Mouse (Mus musculus) midbrain, embryonic 10.5 days (tissue): ENCODE measurements around the gene Ppp1cb. TPM values are rescaled to one million over a fixed set of nuclear protein-coding genes. Genes with fewer than 3 reads are reported as not detected.

Experiments used
- DNase-seq: peaks from one replicate; pipeline ENCODE4 v3.0.0-alpha.2; 2017; ENCODE audit warnings: low spot score
- H3K27ac ChIP-seq: fragments of 300-500 bp; sonication (generic); replicated peaks from 2 replicates; pipeline ENCODE4 v1.5.1; 2016; ENCODE audit warnings: mild to moderate bottlenecking
- H3K27me3 ChIP-seq: fragments of 300-500 bp; sonication (generic); 2 replicates; pipeline ENCODE4 v1.6.1; 2016; ENCODE audit warnings: low read depth, mild to moderate bottlenecking; ENCODE audit not compliant: poor library complexity, severe bottlenecking
- H3K36me3 ChIP-seq: fragments of 300-500 bp; sonication (generic); 2 replicates; pipeline ENCODE4 v1.6.1; 2016; ENCODE audit warnings: mild to moderate bottlenecking, moderate library complexity
- H3K4me1 ChIP-seq: fragments of 300-500 bp; sonication (generic); 2 replicates; pipeline ENCODE4 v1.6.1; 2016
- H3K4me3 ChIP-seq: fragments of 300-500 bp; sonication (generic); 2 replicates; pipeline ENCODE4 v1.5.1; 2016; ENCODE audit warnings: mild to moderate bottlenecking, moderate library complexity
- H3K9me3 ChIP-seq: fragments of 300-500 bp; sonication (generic); replicated peaks from 2 replicates; pipeline ENCODE4 v1.6.1; 2016; ENCODE audit warnings: mild to moderate bottlenecking
- WGBS: fragments of 180-500 bp; shearing (Covaris S2); methylation state at CpG from one replicate; pipeline ENCODE4 v1.1.7; 2016; 5-methylcytosine and 5-hydroxymethylcytosine counted together
- polyA plus RNA-seq: library from polyadenylated mRNA; unstranded; fragments of >200 nt; fragmentation: Nextera tagmentation; extraction: Ambion mirVana; gene quantifications from 2 replicates; pipeline ENCODE4 v1.2.1, GENCODE M21; 2016

Gene Ppp1cb
- polyA plus RNA-seq, 1 experiment from 2014 or later: 205 TPM

GRCm38 (mm10) chr5:32549449-32549848 lies 90.8 kb downstream of the Ppp1cb start:
- Histone ChIP-seq H3K9me3 (no peaks in the 10 kb centered on the region), H3K27ac (no peak overlapping the region), H3K4me3 (no peak overlapping the region), H3K4me1 (no peaks in the 10 kb centered on the region), H3K36me3 (no peaks in the 10 kb centered on the region), H3K27me3 (no peaks in the 10 kb centered on the region)
- WGBS: 92% methylated on average over 2 of the region's 2 CpGs
- DNase-seq: no peak

DNA sequence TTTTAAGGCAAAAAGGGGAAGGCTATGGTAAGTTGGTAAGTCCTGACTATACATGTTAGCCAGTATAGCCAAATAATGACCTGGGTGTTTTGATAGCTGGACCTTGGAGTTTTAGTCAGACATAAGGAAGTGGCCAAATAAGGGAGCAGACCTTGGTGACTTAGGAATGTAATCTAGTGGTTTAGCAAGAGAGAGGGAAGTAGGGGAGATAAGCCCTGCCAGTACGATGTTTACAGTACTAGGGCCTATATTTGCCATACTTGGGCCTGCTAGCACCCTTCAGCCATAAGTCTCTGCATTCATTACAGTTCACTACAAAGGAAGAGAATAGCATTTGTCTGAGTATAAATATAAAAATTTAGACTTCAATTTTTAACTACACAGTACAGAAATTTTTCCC lies 106.1 kb downstream of the Ppp1cb start:
- no peak for DNase-seq
- H3K4me3 ChIP-seq: no peak overlapping the region
- 77% methylated on average over 1 of the region's 1 CpGs for WGBS
- no peaks in the 10 kb centered on the region for H3K27me3 ChIP-seq
- H3K36me3 ChIP-seq: no peaks in the 10 kb centered on the region
- H3K27ac ChIP-seq: no peak overlapping the region
- no peaks in the 10 kb centered on the region for H3K4me1 ChIP-seq
- H3K9me3 ChIP-seq: no peaks in the 10 kb centered on the region

Other genes with a start within 250 kb of the Ppp1cb start
- 0.05 TPM in 1 of 2 replicates, not detected in the other for gene Plb1, start 226.1 kb upstream of the Ppp1cb start, polyA plus RNA-seq
- 28.0 and 28.5 TPM in 2 replicates for gene Yes1, start 152.3 kb downstream of the Ppp1cb start, polyA plus RNA-seq